Comparison of ENCODE assay signal across 9 mouse cellular contexts in genomic region chr2:169998878-169999337, GRCm38 (mm10).
DNase-seq lines count a peak whose midpoint lies in the region; ATAC-seq and TF ChIP-seq lines count a peak whose summit lies in the region.
"Had no signal": no experiment of that assay in that cellular context is flagged by ENCODE, and none has a peak within 500 bp of the region (broad histone marks: within the 10 kb centered on the region; RNA-seq: fewer than 3 reads in every experiment).

No protein-coding gene starts in this region.

- H3K27me3 ChIP-seq in midbrain, embryonic 10.5 days (ENCODE audit: low read depth, poor library complexity, severe bottlenecking): peaks cover 9% of the 10 kb centered on the region; the same call in 1 of the 2 replicates
- H3K27me3 ChIP-seq in midbrain, embryonic 11.5 days (ENCODE audit: control insufficient read depth, insufficient read depth, low read length): no peaks in the 10 kb centered on the region
- H3K27me3 ChIP-seq in forebrain, embryonic 11.5 days (ENCODE audit: control insufficient read depth, insufficient read depth, low read length): no peaks in the 10 kb centered on the region
- no peaks in the 10 kb centered on the region for H3K27me3 ChIP-seq in hindbrain, postnatal 0 days (ENCODE audit: insufficient read depth, low read length)
- H3K27me3 ChIP-seq in neural tube, embryonic 15.5 days (replicated peaks): no peaks in the 10 kb centered on the region

- no peaks in the 10 kb centered on the region for H3K36me3 ChIP-seq in midbrain, embryonic 10.5 days
- H3K36me3 ChIP-seq in midbrain, embryonic 11.5 days (ENCODE audit: control insufficient read depth, insufficient read depth, low read length): no peaks in the 10 kb centered on the region
- no peaks in the 10 kb centered on the region for H3K36me3 ChIP-seq in forebrain, embryonic 11.5 days (ENCODE audit: control insufficient read depth, insufficient read depth, low read length)
- H3K36me3 ChIP-seq in hindbrain, postnatal 0 days (ENCODE audit: insufficient read depth, low read length): no peaks in the 10 kb centered on the region
- no peaks in the 10 kb centered on the region for H3K36me3 ChIP-seq in neural tube, embryonic 15.5 days

- H3K9me3 ChIP-seq in midbrain, embryonic 10.5 days (replicated peaks): no peaks in the 10 kb centered on the region
- H3K9me3 ChIP-seq in midbrain, embryonic 11.5 days (ENCODE audit: control insufficient read depth, low read length): no peaks in the 10 kb centered on the region
- H3K9me3 ChIP-seq in forebrain, embryonic 11.5 days (ENCODE audit: control insufficient read depth, low read length): no peaks in the 10 kb centered on the region
- H3K9me3 ChIP-seq in hindbrain, postnatal 0 days (ENCODE audit: low read length): no peaks in the 10 kb centered on the region
- H3K9me3 ChIP-seq in neural tube, embryonic 15.5 days (replicated peaks): no peaks in the 10 kb centered on the region

- 79% methylated on average over 11 of the region's 11 CpGs for WGBS in midbrain, embryonic 10.5 days
- WGBS in midbrain, embryonic 11.5 days: 55% methylated on average over 11 of the region's 11 CpGs
- 34% methylated on average over 11 of the region's 11 CpGs for WGBS in forebrain, embryonic 11.5 days
- WGBS in hindbrain, postnatal 0 days: 12% methylated on average over 11 of the region's 11 CpGs
- WGBS in neural tube, embryonic 15.5 days: 16% methylated on average over 11 of the region's 11 CpGs

- DNase-seq in midbrain, embryonic 10.5 days (ENCODE audit: low spot score): no peak
- DNase-seq in midbrain, embryonic 11.5 days (ENCODE audit: low spot score, missing footprints): no peak
- peak; percentile 46 for DNase-seq in forebrain, embryonic 11.5 days (ENCODE audit: low spot score)
- peak; percentile 59 for DNase-seq in hindbrain, postnatal 0 days (ENCODE audit: low spot score)
- DNase-seq in adrenal gland, adult 8-10 months: no peak
- DNase-seq in thymus, postnatal 36 days: no peak
- DNase-seq: gastrocnemius, postnatal 25 days; lung, postnatal 4 days had no signal

- ATAC-seq in midbrain, embryonic 11.5 days (ENCODE audit: low FRiP score): no peak
- peak; percentile 49; the same call in 1 of the 2 replicates for ATAC-seq in forebrain, embryonic 11.5 days (replicated peaks; ENCODE audit: low FRiP score)
- ATAC-seq in hindbrain, postnatal 0 days: no peak
- ATAC-seq in neural tube, embryonic 15.5 days (ENCODE audit: low FRiP score): no peak

- TF ChIP-seq CTCF in hindbrain, postnatal 0 days (IDR thresholded peaks at IDR 0.05; ENCODE audit: low read depth): no peak

- no peak overlapping the region for H3K9ac ChIP-seq in midbrain, embryonic 11.5 days (ENCODE audit: low read length)
- H3K9ac ChIP-seq in forebrain, embryonic 11.5 days (ENCODE audit: low read length): no peak overlapping the region
- no peak overlapping the region for H3K9ac ChIP-seq in hindbrain, postnatal 0 days (replicated peaks; ENCODE audit: low read length)
- no peak overlapping the region for H3K9ac ChIP-seq in neural tube, embryonic 15.5 days (replicated peaks)

- H3K4me3 ChIP-seq in midbrain, embryonic 10.5 days: no peak overlapping the region
- H3K4me3 ChIP-seq in midbrain, embryonic 11.5 days (ENCODE audit: low read depth, low read length): no peak overlapping the region
- H3K4me3 ChIP-seq in forebrain, embryonic 11.5 days (ENCODE audit: low read depth, low read length): no peak overlapping the region
- H3K4me3 ChIP-seq in hindbrain, postnatal 0 days (ENCODE audit: low read length): no peak overlapping the region
- H3K4me3 ChIP-seq in neural tube, embryonic 15.5 days (replicated peaks): no peak overlapping the region

- peaks cover 60% of the 10 kb centered on the region for H3K4me1 ChIP-seq in midbrain, embryonic 10.5 days
- peaks cover 25% of the 10 kb centered on the region for H3K4me1 ChIP-seq in midbrain, embryonic 11.5 days (ENCODE audit: control insufficient read depth, insufficient read depth, low read length)
- peaks cover 21% of the 10 kb centered on the region for H3K4me1 ChIP-seq in forebrain, embryonic 11.5 days (replicated peaks; ENCODE audit: control insufficient read depth, insufficient read depth, low read length)
- peaks cover 16% of the 10 kb centered on the region for H3K4me1 ChIP-seq in hindbrain, postnatal 0 days (ENCODE audit: insufficient read depth, low read length)
- H3K4me1 ChIP-seq in neural tube, embryonic 15.5 days: peaks cover 60% of the 10 kb centered on the region

- peak overlapping the region; percentile 61; the same call in 1 of the 2 replicates for H3K27ac ChIP-seq in midbrain, embryonic 10.5 days (replicated peaks)
- H3K27ac ChIP-seq in midbrain, embryonic 11.5 days (ENCODE audit: low read depth, low read length): no peak overlapping the region
- H3K27ac ChIP-seq in forebrain, embryonic 11.5 days (ENCODE audit: low read depth, low read length): no peak overlapping the region
- H3K27ac ChIP-seq in hindbrain, postnatal 0 days: peak overlapping the region; percentile 54; the same call in 1 of the 2 replicates
- peak overlapping the region; percentile 63 for H3K27ac ChIP-seq in neural tube, embryonic 15.5 days (replicated peaks)

- no peak overlapping the region for H3K4me2 ChIP-seq in midbrain, embryonic 11.5 days
- peak overlapping the region; percentile 9; the same call in 1 of the 2 replicates for H3K4me2 ChIP-seq in forebrain, embryonic 11.5 days (ENCODE audit: low read depth, low read length, severe bottlenecking)
- H3K4me2 ChIP-seq in hindbrain, postnatal 0 days (ENCODE audit: low read depth, low read length): peak overlapping the region; percentile 38
- peak overlapping the region; percentile 24 for H3K4me2 ChIP-seq in neural tube, embryonic 15.5 days

Comparison
In these comparisons a context has a peak if more than half of its experiments do, and no peak if none do; other contexts are left out.
1. H3K27ac ChIP-seq: peak in midbrain, embryonic 10.5 days (single experiment), hindbrain, postnatal 0 days (single experiment) and neural tube, embryonic 15.5 days (single experiment); none in midbrain, embryonic 11.5 days (single experiment) and forebrain, embryonic 11.5 days (single experiment).
2. DNase-seq: peak in forebrain, embryonic 11.5 days (single experiment) and hindbrain, postnatal 0 days (single experiment); none in midbrain, embryonic 10.5 days (single experiment), midbrain, embryonic 11.5 days (single experiment), adrenal gland, adult 8-10 months (single experiment) and thymus, postnatal 36 days (0 of 2).